Mouse (Mus musculus): Measurements from ENCODE around the gene Ssh3. TPM values are rescaled to one million over a fixed set of nuclear protein-coding genes. Genes with fewer than 3 reads are reported as not detected.
A peak's percentile ranks its signal among the peaks of the same experiment; 100 is the strongest.

Gene Ssh3
- polyA plus RNA-seq, 1 experiment from 2014 or later: 2.3 TPM

DNA sequence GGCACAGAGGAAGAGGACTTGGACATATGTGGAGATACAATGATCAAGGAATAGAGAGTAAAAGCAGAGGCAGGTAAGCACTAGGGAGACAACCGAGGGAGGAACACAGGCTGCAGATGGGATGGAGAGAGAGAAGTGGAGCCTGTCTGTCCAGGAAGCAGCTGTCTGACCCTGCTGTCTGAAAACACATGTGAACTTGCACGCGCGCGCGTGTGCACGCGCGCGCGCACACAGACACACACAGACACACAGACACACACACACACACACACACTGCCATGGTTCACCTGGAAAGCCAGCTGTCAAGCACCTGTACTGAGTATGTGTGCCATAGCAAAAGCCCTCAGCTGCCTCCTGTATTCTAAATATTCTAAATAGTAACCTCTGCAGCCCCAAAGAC is 50.7 kb downstream of the Ssh3 start:
- H3K4me3 ChIP-seq (ENCODE audit: low read depth, low read length): no peak overlapping the region
- H3K9me3 ChIP-seq (ENCODE audit: control insufficient read depth, low read length): no peaks in the 10 kb centered on the region
- H3K4me2 ChIP-seq (ENCODE audit: low read depth): no peak overlapping the region
- no peak overlapping the region for H3K9ac ChIP-seq (ENCODE audit: low read length)
- no peak for DNase-seq (ENCODE audit: low spot score)
- no peak for ATAC-seq (ENCODE audit: insufficient read depth, low FRiP score, low TSS enrichment)
- whole genome bisulfite sequencing: 88% methylated on average over 11 of the region's 11 CpGs
- H3K27ac ChIP-seq (ENCODE audit: low read depth, low read length): no peak overlapping the region
- H3K36me3 ChIP-seq (ENCODE audit: control insufficient read depth, insufficient read depth, low read length): no peaks in the 10 kb centered on the region
- peaks cover 37% of the 10 kb centered on the region for H3K27me3 ChIP-seq (ENCODE audit: control insufficient read depth, insufficient read depth, low read length)
- peaks cover 8% of the 10 kb centered on the region for H3K4me1 ChIP-seq (ENCODE audit: control insufficient read depth, insufficient read depth, low read length)

DNA sequence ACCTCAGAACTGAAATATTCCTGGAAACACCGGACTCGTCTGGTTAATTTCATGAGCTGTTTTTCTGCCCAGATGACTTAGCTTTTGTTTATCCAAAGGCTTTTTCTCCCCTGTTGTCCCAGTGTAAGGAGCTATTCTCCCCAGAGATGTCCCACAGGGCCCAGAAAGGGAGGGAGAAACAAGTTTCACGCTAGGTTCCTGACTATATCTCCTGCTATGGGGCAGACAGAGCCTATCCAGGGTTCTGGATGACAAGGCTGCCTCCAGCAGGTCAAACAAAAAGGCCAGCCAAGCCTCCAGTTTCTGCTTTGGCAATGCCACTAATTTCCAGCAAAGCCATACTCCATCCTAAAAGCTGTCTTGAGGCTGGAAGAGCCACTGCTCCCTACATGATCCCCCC is 51.1 kb downstream of the Ssh3 start:
- no peak overlapping the region for H3K4me2 ChIP-seq (ENCODE audit: low read depth)
- no peak for ATAC-seq (ENCODE audit: insufficient read depth, low FRiP score, low TSS enrichment)
- H3K36me3 ChIP-seq (ENCODE audit: control insufficient read depth, insufficient read depth, low read length): no peaks in the 10 kb centered on the region
- H3K4me1 ChIP-seq (ENCODE audit: control insufficient read depth, insufficient read depth, low read length): peaks cover 8% of the 10 kb centered on the region
- no peak overlapping the region for H3K4me3 ChIP-seq (ENCODE audit: low read depth, low read length)
- H3K9me3 ChIP-seq (ENCODE audit: control insufficient read depth, low read length): no peaks in the 10 kb centered on the region
- WGBS: 69% methylated on average over 3 of the region's 3 CpGs
- no peak overlapping the region for H3K27ac ChIP-seq (ENCODE audit: low read depth, low read length)
- H3K9ac ChIP-seq (ENCODE audit: low read length): no peak overlapping the region
- no peak for DNase-seq (ENCODE audit: low spot score)
- H3K27me3 ChIP-seq (ENCODE audit: control insufficient read depth, insufficient read depth, low read length): peaks cover 41% of the 10 kb centered on the region

DNA sequence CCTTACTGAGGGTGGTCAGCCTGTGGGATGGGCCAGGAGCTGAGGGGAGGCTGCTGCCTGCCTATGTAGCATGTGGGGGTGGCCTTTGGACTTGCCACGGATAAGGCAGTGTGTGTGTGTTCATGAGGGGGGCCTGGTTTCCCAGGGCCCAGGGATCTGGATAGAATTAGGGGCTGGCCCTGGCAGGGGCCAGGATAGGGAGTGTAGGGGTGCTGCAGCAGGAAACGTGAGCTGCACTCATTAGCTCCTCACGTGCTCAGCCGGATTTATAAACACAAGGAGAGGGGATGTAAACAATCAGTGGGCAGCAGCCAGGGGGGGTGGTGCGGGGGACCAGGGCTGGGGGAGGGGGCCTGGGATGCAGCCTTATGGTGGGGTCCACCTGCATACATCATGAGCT is 51.8 kb downstream of the Ssh3 start:
- Histone ChIP-seq H3K36me3 (ENCODE audit: control insufficient read depth, insufficient read depth, low read length) (no peaks in the 10 kb centered on the region), H3K27ac (ENCODE audit: low read depth, low read length) (no peak overlapping the region), H3K4me1 (ENCODE audit: control insufficient read depth, insufficient read depth, low read length) (peaks cover 8% of the 10 kb centered on the region), H3K9me3 (ENCODE audit: control insufficient read depth, low read length) (no peaks in the 10 kb centered on the region), H3K27me3 (ENCODE audit: control insufficient read depth, insufficient read depth, low read length) (peaks cover 46% of the 10 kb centered on the region), H3K4me2 (ENCODE audit: low read depth) (no peak overlapping the region), H3K9ac (ENCODE audit: low read length) (no peak overlapping the region), H3K4me3 (ENCODE audit: low read depth, low read length) (no peak overlapping the region)
- ATAC-seq (ENCODE audit: insufficient read depth, low FRiP score, low TSS enrichment) (no peak), DNase-seq (ENCODE audit: low spot score) (no peak)
- 9% methylated on average over 5 of the region's 5 CpGs for WGBS

DNA sequence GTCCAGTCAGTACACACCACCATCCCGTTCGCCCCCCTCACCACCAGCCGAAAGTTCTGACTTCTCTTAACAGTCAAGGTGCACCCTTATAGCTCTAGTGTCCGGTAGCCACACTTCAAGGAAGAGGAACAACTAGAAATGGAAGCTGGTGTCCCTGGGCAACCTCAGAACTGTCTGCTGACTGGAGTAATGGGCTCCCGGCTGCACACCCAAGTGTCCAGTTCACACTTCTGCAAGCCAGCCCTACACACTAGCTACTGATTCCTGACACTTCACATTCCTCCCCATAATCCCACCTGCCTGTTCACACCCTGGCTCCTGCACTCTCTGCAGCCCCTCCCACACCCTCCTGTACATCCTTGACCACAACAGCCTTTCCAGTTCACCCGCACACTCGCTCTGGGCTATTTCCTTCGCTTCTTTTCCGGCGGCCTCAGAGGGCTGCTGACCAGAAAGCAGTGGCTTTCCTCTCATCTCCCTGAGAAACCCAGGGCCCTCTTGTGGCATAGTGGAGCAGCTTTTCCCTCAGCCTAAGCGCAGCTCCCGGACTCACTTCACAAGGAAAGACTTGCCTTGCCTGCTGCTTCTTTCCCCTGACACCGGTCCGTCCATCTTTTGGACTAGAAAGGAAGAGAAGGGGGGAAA is 52.8 kb downstream of the Ssh3 start:
- no peak overlapping the region for H3K4me3 ChIP-seq (ENCODE audit: low read depth, low read length)
- no peak overlapping the region for H3K9ac ChIP-seq (ENCODE audit: low read length)
- no peaks in the 10 kb centered on the region for H3K9me3 ChIP-seq (ENCODE audit: control insufficient read depth, low read length)
- no peak for ATAC-seq (ENCODE audit: insufficient read depth, low FRiP score, low TSS enrichment)
- WGBS: 15% methylated on average over 14 of the region's 14 CpGs
- no peaks in the 10 kb centered on the region for H3K36me3 ChIP-seq (ENCODE audit: control insufficient read depth, insufficient read depth, low read length)
- no peak overlapping the region for H3K4me2 ChIP-seq (ENCODE audit: low read depth)
- H3K27me3 ChIP-seq (ENCODE audit: control insufficient read depth, insufficient read depth, low read length): peaks cover 50% of the 10 kb centered on the region
- H3K27ac ChIP-seq (ENCODE audit: low read depth, low read length): no peak overlapping the region
- H3K4me1 ChIP-seq (ENCODE audit: control insufficient read depth, insufficient read depth, low read length): peaks cover 8% of the 10 kb centered on the region
- DNase-seq (ENCODE audit: low spot score): peak; percentile 52

DNA sequence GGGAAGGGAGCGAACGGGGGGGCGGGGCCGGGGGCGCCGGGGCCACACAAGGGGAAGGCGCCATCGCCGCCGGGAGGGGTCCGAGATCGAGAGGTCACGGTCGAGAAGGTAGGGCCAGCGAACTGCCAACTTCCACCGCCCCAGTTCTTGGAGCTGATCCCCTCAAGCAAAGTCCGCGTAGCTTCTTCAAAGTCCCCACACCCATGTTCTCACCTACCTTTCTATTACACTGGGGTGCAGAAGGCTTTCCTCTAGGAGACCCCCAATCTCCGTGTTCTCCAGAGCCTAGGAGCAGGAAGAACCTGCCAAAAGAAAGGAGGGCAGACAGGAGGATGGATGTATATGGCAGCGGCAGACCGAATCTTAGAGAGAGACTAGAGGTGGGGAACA is 53.5 kb downstream of the Ssh3 start:
- 4% methylated on average over 16 of the region's 21 CpGs for WGBS
- Histone ChIP-seq H3K27me3 (ENCODE audit: control insufficient read depth, insufficient read depth, low read length) (peaks cover 50% of the 10 kb centered on the region), H3K36me3 (ENCODE audit: control insufficient read depth, insufficient read depth, low read length) (no peaks in the 10 kb centered on the region), H3K4me2 (ENCODE audit: low read depth) (peak overlapping the region; percentile 97), H3K4me3 (ENCODE audit: low read depth, low read length) (peak overlapping the region; percentile 59), H3K9ac (ENCODE audit: low read length) (peak overlapping the region; percentile 65), H3K9me3 (ENCODE audit: control insufficient read depth, low read length) (no peaks in the 10 kb centered on the region), H3K4me1 (ENCODE audit: control insufficient read depth, insufficient read depth, low read length) (peaks cover 8% of the 10 kb centered on the region), H3K27ac (ENCODE audit: low read depth, low read length) (no peak overlapping the region)
- DNase-seq (ENCODE audit: low spot score): peak; percentile 42
- no peak for ATAC-seq (ENCODE audit: insufficient read depth, low FRiP score, low TSS enrichment)

DNA sequence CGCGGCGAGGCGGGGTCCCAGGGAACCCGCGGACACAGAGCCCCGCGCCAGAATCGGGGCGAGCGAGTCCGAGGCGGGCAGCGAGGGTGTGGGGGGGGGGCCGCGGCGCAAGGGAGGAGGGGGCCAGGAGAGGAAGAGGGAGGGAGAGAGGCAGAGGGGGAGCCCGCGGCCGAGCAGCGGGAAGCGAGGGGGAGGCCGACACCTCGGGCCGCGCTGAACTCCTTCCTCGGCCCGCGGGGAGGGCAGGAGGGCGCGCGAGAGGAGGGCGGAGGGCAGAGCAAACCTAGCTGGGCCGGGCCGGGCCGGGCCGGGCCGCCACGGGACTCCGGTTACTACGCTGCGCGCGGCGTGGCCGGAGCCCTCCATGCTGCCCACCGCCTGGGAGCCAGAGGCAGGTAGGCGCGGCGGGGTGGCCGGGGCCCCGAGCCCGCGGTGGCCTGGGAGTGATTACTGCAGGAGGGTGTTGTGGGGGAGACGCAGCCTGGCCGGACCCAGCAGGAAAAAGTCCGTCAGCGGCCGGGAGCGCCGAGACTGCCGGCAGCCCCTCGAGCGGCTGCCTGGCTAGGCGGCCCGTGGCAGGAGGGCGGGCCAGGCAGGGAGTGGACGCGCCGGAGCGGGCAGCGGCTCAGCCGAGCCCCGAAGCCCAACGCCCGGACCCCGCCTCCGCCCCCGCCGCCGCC is 54.1 kb downstream of the Ssh3 start:
- Histone ChIP-seq H3K4me2 (ENCODE audit: low read depth) (peak overlapping the region; percentile 97), H3K27ac (ENCODE audit: low read depth, low read length) (no peak overlapping the region), H3K4me3 (ENCODE audit: low read depth, low read length) (peak overlapping the region; percentile 59), H3K9me3 (ENCODE audit: control insufficient read depth, low read length) (no peaks in the 10 kb centered on the region), H3K36me3 (ENCODE audit: control insufficient read depth, insufficient read depth, low read length) (no peaks in the 10 kb centered on the region), H3K4me1 (ENCODE audit: control insufficient read depth, insufficient read depth, low read length) (peaks cover 8% of the 10 kb centered on the region), H3K9ac (ENCODE audit: low read length) (peak overlapping the region; percentile 65), H3K27me3 (ENCODE audit: control insufficient read depth, insufficient read depth, low read length) (peaks cover 50% of the 10 kb centered on the region)
- DNase-seq (ENCODE audit: low spot score): peak; percentile 35
- 0 out of 2 replicates have a peak, but pooled peaks have one; percentile 20 for ATAC-seq (ENCODE audit: insufficient read depth, low FRiP score, low TSS enrichment)
- WGBS: under 1% methylated on average over 35 of the region's 81 CpGs

DNA sequence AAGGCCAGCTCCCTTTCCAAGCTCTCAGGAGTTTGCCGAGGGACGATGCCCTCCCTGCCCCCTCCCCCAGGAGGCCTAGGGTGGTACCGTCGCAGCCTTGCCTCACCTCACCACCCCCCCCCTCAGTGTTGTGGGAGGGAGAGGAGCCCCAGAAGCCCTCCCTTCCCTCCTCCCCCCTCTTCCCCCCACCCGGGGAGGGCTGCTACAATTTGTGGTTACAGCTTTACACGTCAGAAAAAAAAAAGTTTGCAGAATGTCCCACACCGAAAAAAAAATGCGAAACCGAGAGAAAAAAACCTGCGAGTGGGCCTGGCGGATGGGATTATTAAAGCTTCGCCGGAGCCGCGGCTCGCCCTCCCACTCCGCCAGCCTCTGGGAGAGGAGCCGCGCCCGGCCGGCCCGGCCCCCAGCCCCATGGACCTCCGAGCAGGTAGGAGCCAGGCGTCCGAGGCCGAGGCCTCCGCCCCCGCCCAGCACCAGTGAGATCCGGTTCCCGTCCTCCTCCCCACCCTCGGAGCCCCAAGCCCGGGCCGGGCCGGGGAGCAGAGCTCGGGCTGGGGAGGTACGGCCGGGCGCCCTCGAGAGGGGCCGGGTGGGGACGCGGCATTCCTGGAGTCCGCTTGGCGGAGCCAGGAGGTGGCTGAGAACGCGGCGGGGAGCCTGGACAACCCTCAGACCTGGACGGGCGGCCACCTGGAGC is 54.8 kb downstream of the Ssh3 start, which contains the start of the genes Clcf1 and AC109138.7:
Clcf1 (plus strand) TSS at position 168 of the 700 bp plus-strand sequence.
AC109138.7 (plus strand) TSS at position 287 of the 700 bp plus-strand sequence.
- DNase-seq (ENCODE audit: low spot score) (peak; percentile 59), ATAC-seq (ENCODE audit: insufficient read depth, low FRiP score, low TSS enrichment) (peak; percentile 50)
- H3K9me3 ChIP-seq (ENCODE audit: control insufficient read depth, low read length): no peaks in the 10 kb centered on the region
- H3K9ac ChIP-seq (ENCODE audit: low read length): peak within 1 kb of the TSS; percentile 65
- no peak within 1 kb of the TSS for H3K27ac ChIP-seq (ENCODE audit: low read depth, low read length)
- H3K4me2 ChIP-seq (ENCODE audit: low read depth): peak within 1 kb of the TSS; percentile 97
- H3K4me3 ChIP-seq (ENCODE audit: low read depth, low read length): peak within 1 kb of the TSS; percentile 59
- peaks cover 50% of the 10 kb centered on the region for H3K27me3 ChIP-seq (ENCODE audit: control insufficient read depth, insufficient read depth, low read length)
- no peaks in the 10 kb centered on the region for H3K36me3 ChIP-seq (ENCODE audit: control insufficient read depth, insufficient read depth, low read length)
- under 1% methylated on average over 49 of the region's 49 CpGs for WGBS
- peaks cover 8% of the 10 kb centered on the region for H3K4me1 ChIP-seq (ENCODE audit: control insufficient read depth, insufficient read depth, low read length)

DNA sequence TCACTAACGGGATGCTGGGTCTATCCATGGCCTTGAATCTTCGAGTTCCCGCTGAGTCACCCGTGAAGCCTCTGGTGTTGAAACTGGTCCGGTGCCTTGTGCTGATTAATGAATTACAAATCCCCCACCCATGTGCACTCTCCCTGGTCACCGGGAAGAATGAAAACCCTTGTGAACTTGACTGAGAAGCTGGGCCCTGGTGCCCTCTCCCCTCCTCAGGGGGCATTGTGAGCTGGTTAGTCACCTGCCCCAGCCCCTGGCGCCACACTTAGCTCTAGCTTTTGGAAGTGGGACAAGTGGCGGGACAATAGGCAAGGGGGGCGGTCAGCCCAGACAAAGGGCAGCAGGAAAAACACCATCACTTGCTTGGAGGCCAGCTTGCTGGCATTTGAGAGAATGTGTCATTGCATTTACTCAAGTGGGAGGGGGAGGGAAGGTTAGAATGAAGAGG is 55.4 kb downstream of the Ssh3 start:
- Histone ChIP-seq H3K36me3 (ENCODE audit: control insufficient read depth, insufficient read depth, low read length) (no peaks in the 10 kb centered on the region), H3K9me3 (ENCODE audit: control insufficient read depth, low read length) (no peaks in the 10 kb centered on the region), H3K4me1 (ENCODE audit: control insufficient read depth, insufficient read depth, low read length) (peaks cover 8% of the 10 kb centered on the region), H3K27me3 (ENCODE audit: control insufficient read depth, insufficient read depth, low read length) (peaks cover 52% of the 10 kb centered on the region), H3K4me2 (ENCODE audit: low read depth) (no peak overlapping the region), H3K27ac (ENCODE audit: low read depth, low read length) (no peak overlapping the region), H3K9ac (ENCODE audit: low read length) (no peak overlapping the region), H3K4me3 (ENCODE audit: low read depth, low read length) (peak overlapping the region; percentile 59; the same call in 1 of the 2 replicates)
- DNase-seq (ENCODE audit: low spot score): no peak
- 3% methylated on average over 9 of the region's 9 CpGs for WGBS
- no peak for ATAC-seq (ENCODE audit: insufficient read depth, low FRiP score, low TSS enrichment)

Measured in neural tube, embryonic 11.5 days (tissue).